Mouse (Mus musculus): ENCODE data around the gene Spc24.

DNA sequence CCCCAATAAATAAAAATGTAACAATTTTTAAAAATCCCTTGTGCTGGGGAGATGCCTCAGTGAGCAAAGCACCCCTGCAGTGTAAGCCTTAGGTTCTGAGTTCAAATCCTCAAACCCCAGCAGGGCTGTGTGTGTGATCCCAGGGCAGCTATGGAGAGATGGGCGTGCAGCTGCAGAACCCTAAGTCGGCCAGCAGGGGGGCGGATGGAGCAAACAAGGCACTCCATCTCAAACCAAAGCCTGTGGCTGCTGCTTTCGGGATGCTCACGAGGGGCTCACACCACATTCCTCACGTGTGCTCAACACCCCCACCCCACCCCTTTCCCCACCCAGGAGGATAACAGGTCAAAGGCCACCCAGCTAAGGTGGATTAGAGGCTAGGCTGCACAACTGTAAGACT is 26.8 kb upstream of the Spc24 start:
- TF ChIP-seq CTCF (IDR thresholded peaks at IDR 0.05; ENCODE audit: low read depth, low read length) (peak; percentile 41), POLR2A (IDR thresholded peaks at IDR 0.05; ENCODE audit: borderline replicate concordance, low read depth, low read length) (no peak)

Measured in bone marrow macrophage, adult 2 months (primary cell).